In the genomic region with DNA sequence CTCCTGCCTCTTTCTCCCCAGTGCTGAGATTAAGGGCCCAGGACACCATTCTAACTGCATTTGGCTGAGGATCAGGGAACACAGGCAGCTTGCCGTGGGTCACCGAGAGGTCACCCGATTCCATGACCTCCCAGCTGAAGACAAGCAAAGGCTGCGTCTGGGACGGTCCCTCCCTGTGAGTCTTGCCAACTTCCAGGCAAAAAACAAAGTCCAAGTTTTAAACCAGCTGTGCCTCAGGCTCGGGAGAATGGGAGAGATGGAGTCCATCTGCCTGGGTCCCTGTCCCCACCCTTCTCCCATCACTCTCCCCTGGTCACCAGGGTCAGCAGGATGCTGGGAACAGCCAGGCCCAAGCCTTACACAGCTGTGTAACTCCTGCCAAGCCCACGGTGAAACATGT, we compare ENCODE assay signal across 10 mouse cellular contexts. TPM values are rescaled to one million over a fixed set of nuclear protein-coding genes. Genes with fewer than 3 reads are reported as not detected.
A peak's percentile ranks its signal among the peaks of the same experiment; 100 is the strongest.
DNase-seq lines count a peak whose midpoint lies in the region; ATAC-seq and TF ChIP-seq lines count a peak whose summit lies in the region.
"Had no signal": no experiment of that assay in that cellular context is flagged by ENCODE, and none has a peak within 500 bp of the region (broad histone marks: within the 10 kb centered on the region; RNA-seq: fewer than 3 reads in every experiment).

No protein-coding gene starts in this region.

- H3K4me3 ChIP-seq in hindbrain, embryonic 15.5 days = no peak overlapping the region
- H3K4me3 ChIP-seq in hindbrain, embryonic 14.5 days (replicated peaks; ENCODE audit: low read length) = no peak overlapping the region
- H3K4me3 ChIP-seq in kidney, adult 2 months (ENCODE audit: insufficient read depth, low read depth, low read length) = no peak overlapping the region
- no peak overlapping the region for H3K4me3 ChIP-seq in neural tube, embryonic 15.5 days (replicated peaks)
- H3K4me3 ChIP-seq in forebrain, embryonic 13.5 days = no peak overlapping the region
- no peak overlapping the region for H3K4me3 ChIP-seq in thymus, adult 2 months (ENCODE audit: control insufficient read depth, insufficient read depth, low read length)

- no peak for ATAC-seq in hindbrain, embryonic 15.5 days (ENCODE audit: low FRiP score, low read depth)
- no peak for ATAC-seq in hindbrain, embryonic 14.5 days (ENCODE audit: low FRiP score)
- ATAC-seq in neural tube, embryonic 15.5 days (ENCODE audit: low FRiP score) = no peak
- ATAC-seq in forebrain, embryonic 13.5 days = no peak

- no peak for DNase-seq in hindbrain, embryonic 14.5 days (ENCODE audit: low spot score)
- peak; percentile 77 for DNase-seq in gastrocnemius, postnatal 14 days
- DNase-seq in kidney, adult 2 months = peak; percentile 95
- DNase-seq in frontal cortex, postnatal 10 days (ENCODE audit: low spot score in 2 of 2) = no peak
- DNase-seq in thymus, adult 2 months = no peak
- DNase-seq: right cerebral cortex, postnatal 25 days had no signal

- no peak overlapping the region for H3K9ac ChIP-seq in hindbrain, embryonic 15.5 days
- H3K9ac ChIP-seq in hindbrain, embryonic 14.5 days = no peak overlapping the region
- no peak overlapping the region for H3K9ac ChIP-seq in neural tube, embryonic 15.5 days (replicated peaks)
- H3K9ac ChIP-seq in forebrain, embryonic 13.5 days = no peak overlapping the region

- intact Hi-C loops in gastrocnemius, postnatal 14 days (cut with DNase I; ENCODE audit: low total_unique reads) = no loop called here

- H3K36me3 ChIP-seq in hindbrain, embryonic 15.5 days = peaks cover 9% of the 10 kb centered on the region; the same call in 1 of the 2 replicates
- peaks cover 19% of the 10 kb centered on the region for H3K36me3 ChIP-seq in hindbrain, embryonic 14.5 days (replicated peaks; ENCODE audit: control insufficient read depth, insufficient read depth)
- H3K36me3 ChIP-seq in kidney, adult 2 months (ENCODE audit: control insufficient read depth, insufficient read depth, low read length) = no peaks in the 10 kb centered on the region
- peaks cover 14% of the 10 kb centered on the region for H3K36me3 ChIP-seq in neural tube, embryonic 15.5 days
- peaks cover 21% of the 10 kb centered on the region for H3K36me3 ChIP-seq in forebrain, embryonic 13.5 days (ENCODE audit: poor library complexity, severe bottlenecking)
- H3K36me3 ChIP-seq in thymus, adult 2 months (ENCODE audit: control insufficient read depth, insufficient read depth, low read length) = no peaks in the 10 kb centered on the region

- H3K27ac ChIP-seq in hindbrain, embryonic 15.5 days (replicated peaks) = 0 out of 2 replicates have a peak overlapping the region, but pooled peaks have one; percentile 13
- no peak overlapping the region for H3K27ac ChIP-seq in hindbrain, embryonic 14.5 days
- peak overlapping the region; percentile 24 for H3K27ac ChIP-seq in kidney, adult 2 months (ENCODE audit: insufficient read depth, low read depth, low read length)
- 0 out of 2 replicates have a peak overlapping the region, but pooled peaks have one; percentile 19 for H3K27ac ChIP-seq in neural tube, embryonic 15.5 days (replicated peaks)
- no peak overlapping the region for H3K27ac ChIP-seq in forebrain, embryonic 13.5 days
- H3K27ac ChIP-seq in thymus, adult 2 months (ENCODE audit: control insufficient read depth, insufficient read depth, low read length) = no peak overlapping the region

- H3K4me1 ChIP-seq in hindbrain, embryonic 15.5 days (replicated peaks) = peaks cover 51% of the 10 kb centered on the region
- peaks cover 26% of the 10 kb centered on the region for H3K4me1 ChIP-seq in hindbrain, embryonic 14.5 days (replicated peaks; ENCODE audit: control insufficient read depth, insufficient read depth, low read length)
- peaks cover 18% of the 10 kb centered on the region for H3K4me1 ChIP-seq in kidney, adult 2 months (ENCODE audit: control insufficient read depth, insufficient read depth, low read length)
- H3K4me1 ChIP-seq in neural tube, embryonic 15.5 days = peaks cover 59% of the 10 kb centered on the region
- H3K4me1 ChIP-seq in forebrain, embryonic 13.5 days = peaks cover 41% of the 10 kb centered on the region
- H3K4me1 ChIP-seq in thymus, adult 2 months (replicated peaks; ENCODE audit: control insufficient read depth, insufficient read depth, low read length) = peaks cover 14% of the 10 kb centered on the region

- H3K9me3 ChIP-seq in hindbrain, embryonic 15.5 days = no peaks in the 10 kb centered on the region
- no peaks in the 10 kb centered on the region for H3K9me3 ChIP-seq in hindbrain, embryonic 14.5 days (ENCODE audit: control insufficient read depth, low read length)
- H3K9me3 ChIP-seq in neural tube, embryonic 15.5 days (replicated peaks) = no peaks in the 10 kb centered on the region
- H3K9me3 ChIP-seq in forebrain, embryonic 13.5 days (replicated peaks) = no peaks in the 10 kb centered on the region

- no peak for TF ChIP-seq CTCF in kidney, adult 2 months (conservative IDR thresholded peaks at IDR 0.05; ENCODE audit: insufficient read depth, insufficient read length, low read depth, low read length)
- TF ChIP-seq CTCF in thymus, adult 2 months (IDR thresholded peaks at IDR 0.05; ENCODE audit: borderline replicate concordance, control insufficient read depth, extremely low read depth, insufficient read depth, low read length, poor library complexity) = no peak

- no peak overlapping the region for H3K4me2 ChIP-seq in hindbrain, embryonic 15.5 days
- no peak overlapping the region for H3K4me2 ChIP-seq in hindbrain, embryonic 14.5 days (replicated peaks)
- no peak overlapping the region for H3K4me2 ChIP-seq in neural tube, embryonic 15.5 days
- no peak overlapping the region for H3K4me2 ChIP-seq in forebrain, embryonic 13.5 days

- no peaks in the 10 kb centered on the region for H3K27me3 ChIP-seq in hindbrain, embryonic 15.5 days
- no peaks in the 10 kb centered on the region for H3K27me3 ChIP-seq in hindbrain, embryonic 14.5 days (ENCODE audit: control insufficient read depth, insufficient read depth, low read length)
- no peaks in the 10 kb centered on the region for H3K27me3 ChIP-seq in kidney, adult 2 months (replicated peaks; ENCODE audit: control insufficient read depth, insufficient read depth, low read length)
- H3K27me3 ChIP-seq in neural tube, embryonic 15.5 days (replicated peaks) = no peaks in the 10 kb centered on the region
- H3K27me3 ChIP-seq in forebrain, embryonic 13.5 days = no peaks in the 10 kb centered on the region
- H3K27me3 ChIP-seq in thymus, adult 2 months (ENCODE audit: control insufficient read depth, insufficient read depth, low read length) = no peaks in the 10 kb centered on the region

- WGBS in hindbrain, embryonic 15.5 days = 29% methylated on average over 7 of the region's 7 CpGs
- 32% methylated on average over 7 of the region's 7 CpGs for WGBS in hindbrain, embryonic 14.5 days
- WGBS in kidney, adult 2 months = 19% methylated on average over 7 of the region's 7 CpGs
- WGBS in neural tube, embryonic 15.5 days = 44% methylated on average over 7 of the region's 7 CpGs
- WGBS in forebrain, embryonic 13.5 days = 54% methylated on average over 7 of the region's 7 CpGs
- WGBS in thymus, adult 2 months = 93% methylated on average over 7 of the region's 7 CpGs

- TF ChIP-seq POLR2A in kidney, adult 2 months (IDR thresholded peaks at IDR 0.05; ENCODE audit: low read depth, low read length) = no peak
- TF ChIP-seq POLR2A in thymus, adult 2 months (IDR thresholded peaks at IDR 0.05; ENCODE audit: control insufficient read depth, extremely low read depth, insufficient read depth, low read length, poor library complexity) = no peak

RNA-seq across cellular contexts. Expression of a gene that starts 10.6 kb away (rescaled TPM):
- polyA plus RNA-seq in hindbrain, embryonic 15.5 days (2015; fragmentation: Nextera tagmentation; extraction: Ambion mirVana) = 13.8 and 14.9 TPM in 2 replicates
- polyA plus RNA-seq in hindbrain, embryonic 14.5 days (2014; fragmentation: Nextera tagmentation; extraction: Ambion mirVana) = 16.3 and 16.8 TPM in 2 replicates
- total RNA-seq in gastrocnemius, postnatal 14 days (2021) = 1 to 10 TPM; 6.4 to 8.4 TPM
- 22.4 and 25.2 TPM in 2 replicates for polyA plus RNA-seq in kidney, adult 2 months (2012; rRNA removed)
- polyA plus RNA-seq in neural tube, embryonic 15.5 days (2015; fragmentation: Nextera tagmentation; extraction: Ambion mirVana) = 10.4 and 12.1 TPM in 2 replicates
- polyA plus RNA-seq in forebrain, embryonic 13.5 days (2015; fragmentation: Nextera tagmentation; extraction: Ambion mirVana) = 9.4 and 11.4 TPM in 2 replicates
- 23.4 and 26.0 TPM in 2 replicates for polyA plus RNA-seq in thymus, adult 2 months (2012; rRNA removed)

RNA-seq across cellular contexts. Expression of a gene that starts 18.3 kb away (rescaled TPM):
- 0.47 and 0.88 TPM in 2 replicates for polyA plus RNA-seq in hindbrain, embryonic 15.5 days (2015; fragmentation: Nextera tagmentation; extraction: Ambion mirVana)
- polyA plus RNA-seq in hindbrain, embryonic 14.5 days (2014; fragmentation: Nextera tagmentation; extraction: Ambion mirVana) = 0.25 and 0.39 TPM in 2 replicates
- under 1 TPM in 1 of 2 experiments, not detected in 1; 0.29 TPM for total RNA-seq in gastrocnemius, postnatal 14 days (2021)
- 0.34 and 0.48 TPM in 2 replicates for polyA plus RNA-seq in kidney, adult 2 months (2012; rRNA removed)
- 0.51 and 0.63 TPM in 2 replicates for polyA plus RNA-seq in neural tube, embryonic 15.5 days (2015; fragmentation: Nextera tagmentation; extraction: Ambion mirVana)
- polyA plus RNA-seq in forebrain, embryonic 13.5 days (2015; fragmentation: Nextera tagmentation; extraction: Ambion mirVana) = 0.31 and 0.52 TPM in 2 replicates
- 0.09 and 0.15 TPM in 2 replicates for polyA plus RNA-seq in thymus, adult 2 months (2012; rRNA removed)
- polyA plus RNA-seq: limb, embryonic 11.5 days had no signal

RNA-seq across cellular contexts. Expression of a gene that starts 39.5 kb away (rescaled TPM):
- polyA plus RNA-seq in hindbrain, embryonic 15.5 days (2015; fragmentation: Nextera tagmentation; extraction: Ambion mirVana) = 190 and 194 TPM in 2 replicates
- 174 and 178 TPM in 2 replicates for polyA plus RNA-seq in hindbrain, embryonic 14.5 days (2014; fragmentation: Nextera tagmentation; extraction: Ambion mirVana)
- total RNA-seq in gastrocnemius, postnatal 14 days (2021) = 10 to 100 TPM; 12.4 to 14.1 TPM
- 65.5 and 76.4 TPM in 2 replicates for polyA plus RNA-seq in kidney, adult 2 months (2012; rRNA removed)
- polyA plus RNA-seq in neural tube, embryonic 15.5 days (2015; fragmentation: Nextera tagmentation; extraction: Ambion mirVana) = 185 and 216 TPM in 2 replicates
- 285 and 304 TPM in 2 replicates for polyA plus RNA-seq in forebrain, embryonic 13.5 days (2015; fragmentation: Nextera tagmentation; extraction: Ambion mirVana)
- polyA plus RNA-seq in thymus, adult 2 months (2012; rRNA removed) = 133 and 145 TPM in 2 replicates

Comparison
In these comparisons a context has a peak if more than half of its experiments do, and no peak if none do; other contexts are left out.
1. H3K27ac ChIP-seq: peak in hindbrain, embryonic 15.5 days (single experiment), kidney, adult 2 months (single experiment) and neural tube, embryonic 15.5 days (single experiment); none in hindbrain, embryonic 14.5 days (single experiment), forebrain, embryonic 13.5 days (single experiment) and thymus, adult 2 months (single experiment).
2. DNase-seq: peak in gastrocnemius, postnatal 14 days (single experiment) and kidney, adult 2 months (single experiment); none in hindbrain, embryonic 14.5 days (single experiment), frontal cortex, postnatal 10 days (0 of 2) and thymus, adult 2 months (single experiment).